Mouse (Mus musculus) kidney, embryonic 15.5 days (tissue): ENCODE data around the gene Trp53rka. TPM values are rescaled to one million over a fixed set of nuclear protein-coding genes. Genes with fewer than 3 reads are reported as not detected.
"Not testable (repeated sequence)": the region's sequence is repeated elsewhere in the genome, so short reads cannot be mapped to it uniquely, and the experiment has no call there.

Source experiments
- ATAC-seq: fragments of 200-750 bp; cut with Nextera tagmentation; replicated peaks from 2 replicates; pipeline ENCODE4 v1.8.0; 2017; ENCODE audit warnings: moderate TSS enrichment; ENCODE audit not compliant: low FRiP score
- H3K27ac ChIP-seq: fragments of 300-500 bp; sonication (generic); 2 replicates; pipeline ENCODE4 v1.5.1; 2015; ENCODE audit warnings: mild to moderate bottlenecking, inconsistent platforms
- H3K27me3 ChIP-seq: fragments of 300-500 bp; sonication (generic); 2 replicates; pipeline ENCODE4 v1.6.1; 2015; ENCODE audit warnings: inconsistent platforms
- H3K36me3 ChIP-seq: fragments of 300-500 bp; sonication (generic); 2 replicates; pipeline ENCODE4 v1.6.1; 2015; ENCODE audit warnings: inconsistent platforms
- H3K4me1 ChIP-seq: fragments of 300-500 bp; sonication (generic); 2 replicates; pipeline ENCODE4 v1.6.1; 2015; ENCODE audit warnings: inconsistent platforms
- H3K4me2 ChIP-seq: fragments of 300-500 bp; sonication (generic); 2 replicates; pipeline ENCODE4 v1.6.1; 2015; ENCODE audit warnings: moderate library complexity, mild to moderate bottlenecking, inconsistent platforms
- H3K4me3 ChIP-seq: fragments of 300-500 bp; sonication (generic); replicated peaks from 2 replicates; pipeline ENCODE4 v1.5.1; 2015; ENCODE audit warnings: mild to moderate bottlenecking, inconsistent platforms
- H3K9ac ChIP-seq: fragments of 300-500 bp; sonication (generic); 2 replicates; pipeline ENCODE4 v1.6.1; 2015; ENCODE audit warnings: mild to moderate bottlenecking, inconsistent platforms
- H3K9me3 ChIP-seq: fragments of 300-500 bp; sonication (generic); replicated peaks from 2 replicates; pipeline ENCODE4 v1.6.1; 2016; ENCODE audit warnings: inconsistent platforms
- WGBS: fragments of 180-500 bp; shearing (Covaris S2); methylation state at CpG from one replicate; pipeline ENCODE4 v1.1.7; 2015; ENCODE audit warnings: mixed read lengths; 5-methylcytosine and 5-hydroxymethylcytosine counted together
- polyA plus RNA-seq: library from polyadenylated mRNA; unstranded; fragments of >200 nt; fragmentation: Nextera tagmentation; extraction: Ambion mirVana; gene quantifications from 2 replicates; pipeline ENCODE4 v1.2.1, GENCODE M21; 2015

Trp53rka gene
- polyA plus RNA-seq = 36.3 and 37.2 TPM in 2 replicates

GRCm38 (mm10) chr2:165492648-165493553 lies at the start of gene Trp53rka:
TSS of gene Trp53rka (minus strand) at chr2:165493324.
- Histone ChIP-seq H3K9me3 (no peaks in the 10 kb centered on the region), H3K27ac (peak within 1 kb of the TSS; percentile 84), H3K4me1 (peaks cover 16% of the 10 kb centered on the region), H3K27me3 (no peaks in the 10 kb centered on the region), H3K4me3 (peak within 1 kb of the TSS; percentile 81), H3K4me2 (peak within 1 kb of the TSS; percentile 79), H3K36me3 (peaks cover 27% of the 10 kb centered on the region), H3K9ac (peak within 1 kb of the TSS; percentile 83)
- under 1% methylated on average over 80 of the region's 84 CpGs for WGBS
- ATAC-seq = peak; percentile 90

- 78% methylated on average over 3 of the region's 3 CpGs for WGBS
- H3K9ac ChIP-seq = no peak overlapping the region
- no peak for ATAC-seq
Measured at GRCm38 (mm10) chr2:165540975-165541374, 47.9 kb upstream of the Trp53rka start.

GRCm38 (mm10) chr2:165533789-165534188 lies 40.7 kb upstream of the Trp53rka start:
- H3K27ac ChIP-seq = no peak overlapping the region

More at GRCm38 (mm10) chr2:165540975-165541374, 47.9 kb upstream of the Trp53rka start:
- no peak overlapping the region for H3K4me3 ChIP-seq
- H3K27ac ChIP-seq = no peak overlapping the region
- no peaks in the 10 kb centered on the region for H3K36me3 ChIP-seq
- no peak overlapping the region for H3K4me2 ChIP-seq
- no peaks in the 10 kb centered on the region for H3K27me3 ChIP-seq
- H3K4me1 ChIP-seq = 0 out of 2 replicates have a peak, but pooled peaks cover 3% of the 10 kb centered on the region
- H3K9me3 ChIP-seq = no peaks in the 10 kb centered on the region

GRCm38 (mm10) chr2:165529106-165529505 lies 36.0 kb upstream of the Trp53rka start:
- Histone ChIP-seq H3K27ac (no peak overlapping the region), H3K9ac (no peak overlapping the region), H3K9me3 (no peaks in the 10 kb centered on the region), H3K4me3 (no peak overlapping the region), H3K27me3 (no peaks in the 10 kb centered on the region), H3K4me1 (no peaks in the 10 kb centered on the region), H3K36me3 (no peaks in the 10 kb centered on the region), H3K4me2 (no peak overlapping the region)
- 19% methylated on average over 8 of the region's 8 CpGs for WGBS
- ATAC-seq = no peak

More at GRCm38 (mm10) chr2:165533789-165534188, 40.7 kb upstream of the Trp53rka start:
- Histone ChIP-seq H3K36me3 (no peaks in the 10 kb centered on the region), H3K4me3 (no peak overlapping the region), H3K9ac (no peak overlapping the region), H3K4me2 (no peak overlapping the region), H3K9me3 (no peaks in the 10 kb centered on the region), H3K4me1 (0 out of 2 replicates have a peak, but pooled peaks cover 9% of the 10 kb centered on the region), H3K27me3 (no peaks in the 10 kb centered on the region)
- 67% methylated on average over 6 of the region's 6 CpGs for WGBS
- no peak for ATAC-seq

- Histone ChIP-seq H3K36me3 (no peaks in the 10 kb centered on the region), H3K27ac (no peak overlapping the region), H3K27me3 (no peaks in the 10 kb centered on the region), H3K4me2 (no peak overlapping the region), H3K9ac (no peak overlapping the region), H3K4me3 (no peak overlapping the region), H3K4me1 (no peaks in the 10 kb centered on the region), H3K9me3 (no peaks in the 10 kb centered on the region)
- no peak for ATAC-seq
- 50% methylated on average over 4 of the region's 4 CpGs for WGBS
Measured at GRCm38 (mm10) chr2:165525609-165526008, 32.5 kb upstream of the Trp53rka start.

GRCm38 (mm10) chr2:165515178-165515728 lies 22.1 kb upstream of the Trp53rka start:
- WGBS = 92% methylated on average over 20 of the region's 20 CpGs
- ATAC-seq = no peak
- H3K27me3 ChIP-seq = no peaks in the 10 kb centered on the region
- H3K9me3 ChIP-seq = no peaks in the 10 kb centered on the region
- H3K9ac ChIP-seq = no peak overlapping the region
- H3K27ac ChIP-seq = no peak overlapping the region
- peaks cover 2% of the 10 kb centered on the region; the same call in 1 of the 2 replicates for H3K36me3 ChIP-seq
- no peak overlapping the region for H3K4me2 ChIP-seq
- H3K4me3 ChIP-seq = no peak overlapping the region
- peaks cover 25% of the 10 kb centered on the region for H3K4me1 ChIP-seq

- peak; percentile 48 for ATAC-seq
- Histone ChIP-seq H3K4me2 (peak overlapping the region; percentile 32), H3K27ac (peak overlapping the region; percentile 20), H3K9ac (no peak overlapping the region), H3K4me3 (no peak overlapping the region), H3K4me1 (peaks cover 34% of the 10 kb centered on the region), H3K27me3 (no peaks in the 10 kb centered on the region), H3K36me3 (no peaks in the 10 kb centered on the region), H3K9me3 (no peaks in the 10 kb centered on the region)
- 18% methylated on average over 11 of the region's 11 CpGs for WGBS
Measured at GRCm38 (mm10) chr2:165512870-165513600, 19.9 kb upstream of the Trp53rka start.

- Histone ChIP-seq H3K4me1 (peaks cover 34% of the 10 kb centered on the region), H3K36me3 (no peaks in the 10 kb centered on the region), H3K9me3 (no peaks in the 10 kb centered on the region), H3K4me3 (no peak overlapping the region), H3K4me2 (peak overlapping the region; percentile 32), H3K27me3 (no peaks in the 10 kb centered on the region), H3K27ac (peak overlapping the region; percentile 20), H3K9ac (no peak overlapping the region)
- 7% methylated on average over 7 of the region's 7 CpGs for WGBS
- ATAC-seq = peak; percentile 44
Measured at GRCm38 (mm10) chr2:165512426-165512825, 19.3 kb upstream of the Trp53rka start.

GRCm38 (mm10) chr2:165511530-165511929 lies 18.4 kb upstream of the Trp53rka start:
- 80% methylated on average over 4 of the region's 4 CpGs for WGBS

GRCm38 (mm10) chr2:165510914-165511458 lies 17.9 kb upstream of the Trp53rka start:
- H3K9ac ChIP-seq, H3K4me2 ChIP-seq, H3K27me3 ChIP-seq, H3K36me3 ChIP-seq, H3K4me3 ChIP-seq, ATAC-seq, H3K9me3 ChIP-seq, H3K27ac ChIP-seq: not testable (repeated sequence)
- peaks cover 34% of the 10 kb centered on the region for H3K4me1 ChIP-seq
- 81% methylated on average over 2 of the region's 2 CpGs for WGBS

More at GRCm38 (mm10) chr2:165511530-165511929, 18.4 kb upstream of the Trp53rka start:
- not testable (repeated sequence) for H3K4me2 ChIP-seq, ATAC-seq, H3K9ac ChIP-seq, H3K4me3 ChIP-seq, H3K36me3 ChIP-seq, H3K27me3 ChIP-seq, H3K9me3 ChIP-seq
- Histone ChIP-seq H3K4me1 (peaks cover 34% of the 10 kb centered on the region), H3K27ac (peak overlapping the region; percentile 20)

- Histone ChIP-seq H3K9ac (no peak overlapping the region), H3K9me3 (no peaks in the 10 kb centered on the region)
- no peak for ATAC-seq
Measured at GRCm38 (mm10) chr2:165510466-165510865, 17.3 kb upstream of the Trp53rka start.

More at GRCm38 (mm10) chr2:165510466-165510865, 17.3 kb upstream of the Trp53rka start:
- peaks cover 34% of the 10 kb centered on the region for H3K4me1 ChIP-seq
- H3K27me3 ChIP-seq = no peaks in the 10 kb centered on the region
- no peak overlapping the region for H3K27ac ChIP-seq
- 28% methylated on average over 5 of the region's 5 CpGs for WGBS
- no peak overlapping the region for H3K4me2 ChIP-seq
- H3K36me3 ChIP-seq = no peaks in the 10 kb centered on the region
- no peak overlapping the region for H3K4me3 ChIP-seq
